Mouse (Mus musculus): Measurements from ENCODE around the gene Serpina11. TPM values are rescaled to one million over a fixed set of nuclear protein-coding genes. Genes with fewer than 3 reads are reported as not detected.

The Serpina11 gene
- not detected for total RNA-seq (2018; cell fraction: chromatin; rRNA removed)
- total RNA-seq (2018; cell fraction: cytosol; rRNA removed): not detected
- total RNA-seq (2018; cell fraction: nucleus; rRNA removed): not detected
- not detected in 3 replicates for polyA plus RNA-seq (2018)

DNA sequence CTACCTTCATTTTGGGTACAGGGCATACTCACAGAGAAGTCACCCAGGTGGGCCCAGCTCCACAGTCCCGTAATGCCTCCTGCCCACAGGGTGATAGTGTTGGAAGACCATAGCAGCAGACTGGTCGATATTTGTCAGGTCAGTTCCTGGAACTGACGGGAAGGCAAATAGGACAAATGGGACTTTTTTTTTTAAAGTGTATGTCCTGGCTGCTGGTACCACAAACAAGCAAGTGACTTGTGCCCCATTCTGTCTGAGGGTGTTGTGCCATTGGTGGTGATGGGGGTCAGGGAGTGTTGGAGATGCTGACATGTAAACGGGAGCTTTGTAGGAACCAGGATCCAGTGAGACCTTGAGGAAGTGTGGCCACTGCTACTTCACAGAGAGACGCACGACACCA, at the start of gene Serpina11:
Serpina11 (minus strand) TSS at position 101 of the 400 bp plus-strand sequence.
- Histone ChIP-seq H3K79me2 (ENCODE audit: inconsistent target) (no peaks in the 10 kb centered on the region), H3K4me3 (ENCODE audit: inconsistent target) (no peak within 1 kb of the TSS), H3K27ac (no peak within 1 kb of the TSS), H3K36me3 (ENCODE audit: inconsistent target) (no peaks in the 10 kb centered on the region)
- WGBS (ENCODE audit: missing documents): 83% methylated on average over 6 of the region's 6 CpGs

DNA sequence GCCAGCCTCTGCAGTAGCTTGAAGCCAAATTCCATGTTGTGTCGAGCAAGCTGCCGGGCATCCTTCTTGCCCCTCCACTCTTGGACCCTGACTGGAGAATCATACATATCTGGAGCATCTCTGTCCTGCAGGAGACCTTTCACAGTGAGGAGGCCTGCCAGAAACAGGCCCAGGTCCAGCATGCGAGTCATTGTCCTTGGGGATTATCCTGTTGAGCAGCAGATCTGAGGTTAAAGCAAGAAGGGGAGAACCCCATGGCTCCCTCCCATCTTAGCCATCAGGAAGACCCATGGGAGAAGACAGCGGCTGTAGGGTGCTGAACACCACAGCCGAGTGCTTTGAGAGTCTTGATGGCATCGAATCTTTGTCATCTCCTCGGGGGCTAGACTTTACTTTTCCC, 48.4 kb upstream of the Serpina11 start:
- no peaks in the 10 kb centered on the region for H3K36me3 ChIP-seq (ENCODE audit: inconsistent target)
- no peak overlapping the region for H3K27ac ChIP-seq
- H3K79me2 ChIP-seq (ENCODE audit: inconsistent target): no peaks in the 10 kb centered on the region
- WGBS (ENCODE audit: missing documents): 92% methylated on average over 7 of the region's 7 CpGs
- no peak overlapping the region for H3K4me3 ChIP-seq (ENCODE audit: inconsistent target)

DNA sequence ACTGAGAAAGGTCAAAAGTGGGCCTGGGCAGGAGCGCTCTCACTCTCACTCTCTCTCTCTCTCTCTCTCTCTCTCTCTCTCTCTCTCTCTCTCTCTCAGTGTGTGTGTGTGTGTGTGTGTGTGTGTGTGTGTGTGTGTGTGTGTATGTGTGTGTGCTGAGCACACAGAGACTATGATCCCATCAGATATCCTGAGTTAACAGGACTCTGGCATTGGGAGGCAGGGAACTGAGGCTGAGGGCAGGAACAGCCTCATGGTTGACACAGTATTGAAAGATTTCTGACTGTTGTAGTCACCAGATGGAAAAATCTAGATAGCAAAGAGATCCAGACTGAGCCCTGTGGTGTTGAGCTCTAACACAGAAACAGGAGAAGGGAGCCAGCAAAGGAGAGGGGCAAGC, 44.0 kb upstream of the Serpina11 start:
- Histone ChIP-seq H3K36me3 (ENCODE audit: inconsistent target) (no peaks in the 10 kb centered on the region), H3K4me3 (ENCODE audit: inconsistent target) (no peak overlapping the region), H3K27ac (no peak overlapping the region), H3K79me2 (ENCODE audit: inconsistent target) (no peaks in the 10 kb centered on the region)
- no CpG with 5 or more reads among the region's 1 CpGs for WGBS (ENCODE audit: missing documents)

DNA sequence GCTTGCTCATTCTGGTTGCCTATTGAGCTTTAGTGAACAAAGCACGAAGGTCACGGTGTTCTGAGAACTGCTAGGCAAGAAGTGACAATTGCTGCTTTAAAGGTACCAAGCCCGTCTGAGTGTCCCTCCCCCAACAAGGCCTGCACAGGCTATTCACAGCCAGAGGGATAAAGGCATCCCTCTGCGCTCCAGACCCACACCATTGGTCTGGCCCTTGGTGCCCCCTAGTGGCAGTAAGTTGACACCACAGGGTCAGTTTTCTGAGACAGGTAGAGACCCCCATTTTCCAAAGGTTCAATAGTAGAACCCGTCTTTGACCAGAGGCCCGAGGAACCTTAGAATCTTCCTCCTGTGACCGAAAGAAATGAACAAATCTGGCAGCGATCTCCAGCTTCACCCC, 40.2 kb upstream of the Serpina11 start:
- 57% methylated on average over 8 of the region's 8 CpGs for WGBS (ENCODE audit: missing documents)
- Histone ChIP-seq H3K4me3 (ENCODE audit: inconsistent target) (no peak overlapping the region), H3K79me2 (ENCODE audit: inconsistent target) (no peaks in the 10 kb centered on the region)

DNA sequence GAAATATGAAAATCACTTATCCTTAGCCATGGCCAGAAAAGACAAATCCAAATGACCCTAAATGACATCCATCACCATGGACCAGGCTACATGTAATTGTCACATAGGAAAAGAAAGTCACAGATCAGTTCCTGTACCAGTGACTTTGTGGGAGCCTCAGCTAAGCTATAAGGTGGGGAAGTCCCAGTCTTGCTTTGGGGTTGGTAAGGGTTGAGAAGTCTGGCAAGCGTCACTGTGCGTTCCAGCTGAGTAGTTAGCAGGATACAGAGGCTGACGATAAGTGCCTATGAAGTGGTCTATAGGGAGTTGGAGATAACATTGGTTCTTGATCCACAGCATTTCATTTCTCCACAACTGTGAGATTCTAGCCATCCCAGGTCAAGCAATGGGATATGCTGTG, 25.5 kb upstream of the Serpina11 start:
- H3K4me3 ChIP-seq (ENCODE audit: inconsistent target): no peak overlapping the region
- no peaks in the 10 kb centered on the region for H3K79me2 ChIP-seq (ENCODE audit: inconsistent target)
- H3K27ac ChIP-seq: no peak overlapping the region
- WGBS (ENCODE audit: missing documents): 35% methylated on average over 3 of the region's 3 CpGs
- no peaks in the 10 kb centered on the region for H3K36me3 ChIP-seq (ENCODE audit: inconsistent target)

More for the DNA sequence above, 40.2 kb upstream of the Serpina11 start:
- Histone ChIP-seq H3K36me3 (ENCODE audit: inconsistent target) (no peaks in the 10 kb centered on the region), H3K27ac (no peak overlapping the region)

DNA sequence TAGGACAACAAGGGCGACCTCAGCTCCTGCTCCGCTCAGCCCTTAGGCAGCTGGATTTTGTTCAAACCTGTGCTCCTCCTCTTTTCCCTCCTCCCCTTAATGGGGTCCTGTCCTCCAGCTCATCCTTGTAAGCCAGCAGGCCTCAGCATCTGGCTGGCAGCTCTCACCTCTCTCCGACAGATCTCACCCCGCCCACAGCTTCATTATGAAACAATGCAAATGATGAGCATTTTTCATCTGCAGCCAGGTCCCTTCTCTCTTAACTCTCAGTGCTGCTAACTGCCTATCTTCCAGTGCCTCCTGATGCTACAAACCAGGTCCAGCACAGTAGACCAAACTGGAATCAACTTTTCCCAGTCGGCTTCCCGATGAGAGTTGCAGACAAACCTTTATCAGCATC, 23.9 kb upstream of the Serpina11 start, which contains the start of gene Serpina9:
Serpina9 (minus strand) TSS at position 136 of the 400 bp plus-strand sequence.
- Histone ChIP-seq H3K79me2 (ENCODE audit: inconsistent target) (no peaks in the 10 kb centered on the region), H3K4me3 (ENCODE audit: inconsistent target) (no peak within 1 kb of the TSS), H3K36me3 (ENCODE audit: inconsistent target) (no peaks in the 10 kb centered on the region), H3K27ac (no peak within 1 kb of the TSS)
- 92% methylated on average over 6 of the region's 6 CpGs for WGBS (ENCODE audit: missing documents)

DNA sequence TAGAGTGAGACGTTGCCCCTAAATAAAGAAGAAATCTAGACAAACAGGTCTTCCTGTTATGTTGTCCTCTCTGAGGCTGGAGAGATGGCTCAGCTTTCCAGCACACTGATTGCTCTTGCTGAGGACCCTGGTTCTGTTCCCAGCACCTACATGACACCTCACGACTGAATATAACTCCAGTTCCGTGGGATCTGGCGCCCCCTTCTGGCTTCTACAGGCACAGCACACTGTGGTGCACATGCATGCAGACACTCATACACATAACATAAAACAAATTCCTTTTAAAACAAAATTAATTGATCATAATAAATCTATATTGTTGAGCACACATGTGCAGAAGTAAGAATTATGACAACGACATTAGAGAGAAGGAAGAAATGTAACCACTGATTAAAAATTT, 14.9 kb upstream of the Serpina11 start:
- no peaks in the 10 kb centered on the region for H3K36me3 ChIP-seq (ENCODE audit: inconsistent target)
- no peaks in the 10 kb centered on the region for H3K79me2 ChIP-seq (ENCODE audit: inconsistent target)
- H3K27ac ChIP-seq: no peak overlapping the region
- 95% methylated on average over 5 of the region's 5 CpGs for WGBS (ENCODE audit: missing documents)
- no peak overlapping the region for H3K4me3 ChIP-seq (ENCODE audit: inconsistent target)

DNA sequence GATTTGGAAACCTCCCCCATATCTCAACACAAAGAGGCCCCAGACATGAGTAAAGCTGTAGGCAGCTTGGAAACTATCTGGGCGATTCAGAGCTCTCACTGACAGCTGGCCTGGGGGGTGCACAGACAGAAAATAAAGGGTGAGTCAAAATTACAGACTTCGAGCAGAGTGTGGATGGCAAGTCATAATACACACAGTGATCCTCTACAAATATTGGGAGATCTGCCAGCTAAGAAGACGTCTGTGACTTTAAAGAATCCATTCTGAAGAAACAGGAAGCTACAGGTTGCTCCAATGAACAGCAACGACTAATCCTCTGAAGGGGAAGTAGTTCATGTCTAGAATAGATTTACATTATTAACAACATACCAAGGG, 13.5 kb upstream of the Serpina11 start:
- Histone ChIP-seq H3K36me3 (ENCODE audit: inconsistent target) (no peaks in the 10 kb centered on the region), H3K79me2 (ENCODE audit: inconsistent target) (no peaks in the 10 kb centered on the region), H3K27ac (no peak overlapping the region), H3K4me3 (ENCODE audit: inconsistent target) (no peak overlapping the region)
- 37% methylated on average over 4 of the region's 4 CpGs for WGBS (ENCODE audit: missing documents)

DNA sequence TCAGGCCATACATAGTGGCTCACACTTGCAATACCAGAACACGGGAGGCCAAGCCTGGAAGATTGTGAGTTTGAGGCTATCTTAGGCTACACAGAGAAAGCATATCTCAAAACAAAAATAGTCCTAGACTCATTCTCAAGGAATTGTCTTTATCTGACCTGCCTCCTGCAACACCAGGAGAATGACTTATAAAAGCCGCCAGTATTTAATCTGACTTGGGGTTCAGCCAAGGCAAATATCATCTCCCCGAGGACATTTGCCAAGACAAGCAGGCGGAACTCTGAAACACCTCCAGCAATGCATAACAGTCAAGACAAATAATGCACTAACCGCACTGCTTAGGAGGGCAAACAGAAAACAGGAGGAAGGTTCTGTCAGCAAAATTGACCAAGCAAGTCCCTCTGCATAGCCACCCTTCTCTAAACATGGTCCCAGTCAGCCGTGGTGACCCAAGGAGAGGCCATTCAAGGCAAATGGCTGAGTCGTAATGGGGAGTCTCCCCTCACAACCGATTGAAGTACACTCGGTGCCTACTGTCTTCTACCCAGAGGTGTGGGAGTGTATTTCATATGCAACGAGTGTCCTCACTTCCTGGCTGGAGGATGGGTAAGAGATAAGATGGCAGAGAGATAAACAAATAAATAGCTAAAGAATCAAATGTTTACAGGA, 12.9 kb upstream of the Serpina11 start:
- no peaks in the 10 kb centered on the region for H3K36me3 ChIP-seq (ENCODE audit: inconsistent target)
- 92% methylated on average over 10 of the region's 10 CpGs for WGBS (ENCODE audit: missing documents)

DNA sequence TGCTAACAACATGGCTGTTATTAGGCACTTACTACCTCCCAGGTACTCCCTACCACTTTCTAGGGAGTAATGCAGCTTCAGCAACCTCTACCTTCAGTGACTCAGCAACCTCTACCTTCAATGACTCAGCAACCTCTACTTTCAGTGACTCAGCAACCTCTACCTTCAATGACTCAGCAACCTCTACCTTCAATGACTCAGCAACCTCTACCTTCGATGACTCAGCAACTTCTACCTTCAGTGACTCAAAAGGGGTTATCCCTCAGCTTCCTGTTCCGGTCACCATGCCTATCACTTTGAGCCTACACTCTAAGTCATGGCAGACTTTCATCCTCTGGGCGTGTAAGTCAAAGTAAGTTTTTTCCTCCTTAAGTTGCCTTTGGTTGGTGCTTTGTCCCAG, 10.8 kb upstream of the Serpina11 start:
- Histone ChIP-seq H3K4me3 (ENCODE audit: inconsistent target) (no peak overlapping the region), H3K36me3 (ENCODE audit: inconsistent target) (no peaks in the 10 kb centered on the region), H3K27ac (no peak overlapping the region), H3K79me2 (ENCODE audit: inconsistent target) (no peaks in the 10 kb centered on the region)
- WGBS (ENCODE audit: missing documents): 67% methylated on average over 3 of the region's 3 CpGs

More for the DNA sequence above, 12.9 kb upstream of the Serpina11 start:
- no peaks in the 10 kb centered on the region for H3K79me2 ChIP-seq (ENCODE audit: inconsistent target)
- H3K4me3 ChIP-seq (ENCODE audit: inconsistent target): no peak overlapping the region
- no peak overlapping the region for H3K27ac ChIP-seq

DNA sequence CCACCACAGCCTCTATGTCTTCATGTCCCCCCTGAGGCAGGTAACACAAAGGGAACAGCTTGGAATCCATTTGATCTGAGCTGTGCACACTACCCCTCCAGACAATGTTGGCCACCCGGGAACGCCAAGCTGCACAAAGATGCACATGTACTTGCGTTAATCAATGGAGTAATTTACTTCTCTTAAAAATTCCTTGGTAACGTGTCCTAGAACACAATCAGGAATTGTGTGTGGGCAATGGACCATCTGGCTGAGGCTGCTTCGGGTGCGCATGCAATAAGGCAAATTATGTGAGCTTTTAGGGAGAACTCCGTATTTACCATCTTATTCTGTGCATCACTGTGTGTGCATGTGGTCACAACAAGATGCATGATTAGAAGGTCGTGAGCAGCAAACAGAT, 9.9 kb upstream of the Serpina11 start:
- Histone ChIP-seq H3K4me3 (ENCODE audit: inconsistent target) (no peak overlapping the region), H3K79me2 (ENCODE audit: inconsistent target) (no peaks in the 10 kb centered on the region), H3K36me3 (ENCODE audit: inconsistent target) (no peaks in the 10 kb centered on the region), H3K27ac (no peak overlapping the region)
- WGBS (ENCODE audit: missing documents): 94% methylated on average over 8 of the region's 8 CpGs

DNA sequence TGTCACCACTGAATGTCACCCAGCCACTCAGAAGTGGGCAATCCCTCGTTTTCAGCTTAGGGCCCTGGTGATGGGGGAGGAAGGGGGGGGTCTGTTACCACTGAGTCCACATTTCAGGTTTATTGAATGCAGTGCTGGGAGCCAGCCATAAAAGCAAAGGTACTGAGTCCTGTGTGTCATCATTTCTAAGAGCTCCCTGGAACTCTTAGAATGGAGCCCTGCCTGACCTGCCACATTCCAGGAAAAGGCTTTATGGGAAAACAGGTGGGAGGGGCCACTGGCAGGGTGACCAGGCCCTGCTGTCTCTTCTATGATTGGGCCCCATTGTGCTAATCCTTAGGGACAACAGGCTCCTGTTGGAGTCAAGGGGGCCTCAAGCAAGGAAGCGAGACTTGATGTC, 6.8 kb upstream of the Serpina11 start:
- H3K27ac ChIP-seq: no peak overlapping the region
- WGBS (ENCODE audit: missing documents): 75% methylated on average over 2 of the region's 2 CpGs
- no peak overlapping the region for H3K4me3 ChIP-seq (ENCODE audit: inconsistent target)
- H3K79me2 ChIP-seq (ENCODE audit: inconsistent target): no peaks in the 10 kb centered on the region
- H3K36me3 ChIP-seq (ENCODE audit: inconsistent target): no peaks in the 10 kb centered on the region

DNA sequence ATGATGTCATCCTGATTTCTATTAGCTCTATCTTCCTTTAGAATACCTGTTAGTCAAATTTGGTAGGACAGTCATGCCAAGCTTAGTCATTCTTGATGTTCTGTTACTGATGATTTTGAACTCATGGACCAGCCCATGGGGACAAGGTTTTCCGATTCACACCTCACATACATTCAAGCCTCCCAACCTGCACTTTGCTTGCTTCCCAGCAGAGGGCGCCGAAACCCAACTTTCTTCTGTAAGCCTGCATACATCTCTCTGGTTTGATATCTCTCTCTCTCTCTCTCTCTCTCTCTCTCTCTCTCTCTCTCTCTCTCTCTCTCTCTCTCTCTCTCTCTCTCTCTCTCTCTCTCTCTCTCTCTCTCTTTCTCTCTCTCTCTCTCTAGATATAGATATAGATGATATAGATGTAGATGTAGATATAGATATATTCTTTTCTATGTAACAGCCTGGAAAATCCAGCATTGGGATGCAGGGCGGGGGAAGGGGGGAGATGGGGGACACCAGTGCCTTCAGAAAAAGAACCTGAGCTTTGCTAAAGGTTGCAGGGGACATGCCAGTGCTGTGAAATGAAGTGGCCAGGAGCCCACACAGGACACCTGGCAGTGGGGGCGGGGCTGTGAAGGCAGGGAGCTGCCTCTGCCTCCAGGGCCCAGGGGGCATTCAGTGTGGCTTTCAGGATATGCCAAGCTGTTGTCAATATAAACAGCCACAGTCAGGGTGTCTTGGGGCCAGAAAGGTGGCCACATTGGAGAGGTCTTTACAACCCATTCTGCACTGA, 5.7 kb upstream of the Serpina11 start:
- Histone ChIP-seq H3K36me3 (ENCODE audit: inconsistent target) (no peaks in the 10 kb centered on the region), H3K79me2 (ENCODE audit: inconsistent target) (no peaks in the 10 kb centered on the region), H3K4me3 (ENCODE audit: inconsistent target) (no peak overlapping the region), H3K27ac (no peak overlapping the region)
- WGBS (ENCODE audit: missing documents): 39% methylated on average over 5 of the region's 5 CpGs

DNA sequence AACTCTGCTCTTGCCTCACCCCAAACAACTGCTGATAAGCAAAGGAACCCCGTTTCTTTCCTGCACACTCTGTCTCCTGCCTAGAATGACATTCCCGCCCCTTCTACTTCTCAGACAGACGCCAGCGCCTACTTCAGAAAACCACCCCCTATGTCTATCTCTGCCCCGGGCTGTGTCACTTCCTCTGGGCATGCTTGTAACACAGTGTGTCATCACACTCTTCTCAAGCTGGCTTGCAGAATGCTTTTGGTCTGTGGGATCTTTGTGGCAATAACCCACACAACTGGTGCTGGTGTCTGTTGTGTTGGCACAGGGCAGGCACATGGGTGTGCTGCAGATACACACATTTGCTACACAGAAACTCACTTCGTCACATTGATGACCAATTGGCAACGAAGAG, 3.2 kb upstream of the Serpina11 start:
- Histone ChIP-seq H3K79me2 (ENCODE audit: inconsistent target) (no peaks in the 10 kb centered on the region), H3K36me3 (ENCODE audit: inconsistent target) (no peaks in the 10 kb centered on the region), H3K27ac (no peak overlapping the region), H3K4me3 (ENCODE audit: inconsistent target) (no peak overlapping the region)
- WGBS (ENCODE audit: missing documents): 19% methylated on average over 7 of the region's 7 CpGs

DNA sequence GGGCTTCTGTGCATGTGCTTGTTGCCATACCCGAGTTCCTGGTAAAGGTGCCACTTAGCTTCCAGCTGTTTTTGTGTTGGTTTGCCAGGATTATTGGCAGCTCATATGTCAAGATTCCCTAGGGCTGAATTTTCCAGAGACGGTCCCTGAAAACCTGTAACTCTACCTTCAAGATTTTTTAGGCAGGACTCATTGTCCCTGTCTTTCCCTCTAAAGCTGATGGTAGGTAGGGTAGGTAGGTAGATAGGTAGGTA, 316 bp downstream of the Serpina11 start:
- Histone ChIP-seq H3K4me3 (ENCODE audit: inconsistent target) (no peak overlapping the region), H3K27ac (no peak overlapping the region), H3K36me3 (ENCODE audit: inconsistent target) (no peaks in the 10 kb centered on the region), H3K79me2 (ENCODE audit: inconsistent target) (no peaks in the 10 kb centered on the region)
- WGBS (ENCODE audit: missing documents): 75% methylated on average over 2 of the region's 2 CpGs
